Mouse (Mus musculus): ENCODE data around the gene Ppp6r3. TPM values are rescaled to one million over a fixed set of nuclear protein-coding genes. Genes with fewer than 3 reads are reported as not detected.

The Ppp6r3 gene
- 50.4 and 63.8 TPM in 2 replicates for polyA plus RNA-seq (2012; rRNA removed)

GRCm38 (mm10) chr19:3575632-3576384 lies at the start of gene Ppp6r3:
TSS of gene Ppp6r3 (minus strand) at chr19:3575749.

DNA sequence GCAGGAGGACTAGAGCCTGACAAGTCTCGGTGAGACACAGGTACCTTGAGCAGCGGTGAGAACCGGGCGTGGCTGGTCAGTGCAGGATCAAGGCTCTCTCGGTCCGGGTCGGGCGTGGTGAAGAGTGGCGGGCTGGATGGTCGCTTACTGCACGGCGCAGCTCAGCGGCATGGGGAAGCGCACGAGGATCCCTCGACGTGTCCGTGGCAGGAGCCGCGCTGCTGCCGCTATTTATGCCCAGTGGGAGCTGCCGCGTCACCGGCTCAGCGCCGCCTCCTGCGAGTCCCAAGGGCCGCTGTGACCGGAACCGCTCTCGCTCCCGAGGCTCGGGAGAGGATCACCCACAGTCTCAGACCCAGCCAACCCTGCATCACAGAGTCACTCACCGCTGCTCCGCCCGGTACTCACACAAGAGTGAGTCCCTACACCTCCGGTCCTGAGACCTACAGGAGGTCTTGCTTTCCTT lies 161.2 kb downstream of the Ppp6r3 start, which contains the start of gene Gal:
Gal (minus strand) TSS at position 277 of the 466 bp plus-strand sequence.

Other genes starting within 250 kb of the Ppp6r3 start
- gene Tesmin, start 186.9 kb downstream of the Ppp6r3 start, polyA plus RNA-seq (2012; rRNA removed): 0.16 and 0.22 TPM in 2 replicates
- gene Gal, start 161.2 kb downstream of the Ppp6r3 start, polyA plus RNA-seq (2012; rRNA removed): 33.8 and 36.2 TPM in 2 replicates
- 50.9 and 68.6 TPM in 2 replicates for gene Lrp5, start 110.8 kb upstream of the Ppp6r3 start, polyA plus RNA-seq (2012; rRNA removed)
- 62.2 and 67.7 TPM in 2 replicates for gene 1810055G02Rik, start 132.5 kb upstream of the Ppp6r3 start, polyA plus RNA-seq (2012; rRNA removed)
- gene Kmt5b, start 191.7 kb upstream of the Ppp6r3 start, polyA plus RNA-seq (2012; rRNA removed): 12.8 and 13.2 TPM in 2 replicates